Mouse (Mus musculus) G1E (cell line): ENCODE results near the gene Il33. TPM values are rescaled to one million over a fixed set of nuclear protein-coding genes. Genes with fewer than 3 reads are reported as not detected.

Experiments used
- ATAC-seq: 2 replicates; pipeline ENCODE4 v1.8.0; 2016; ENCODE audit warnings: mild to moderate bottlenecking; ENCODE audit not compliant: insufficient number of reproducible peaks, poor library complexity, low FRiP score, severe bottlenecking; ENCODE audit errors: extremely low read depth
- DNase-seq: peaks from one replicate; pipeline ENCODE4 v3.0.0; 2012; ENCODE audit warnings: low spot score
- H3K27me3 ChIP-seq: 2 replicates; pipeline ENCODE4 v1.6.1; 2012; ENCODE audit warnings: mild to moderate bottlenecking, low read length, inconsistent platforms; ENCODE audit not compliant: insufficient read depth
- H3K36me3 ChIP-seq: replicated peaks from 2 replicates; pipeline ENCODE3; 2012; ENCODE audit warnings: mild to moderate bottlenecking, inconsistent platforms
- H3K4me1 ChIP-seq: 2 replicates; pipeline ENCODE4 v1.6.1; 2012; ENCODE audit warnings: low read depth, low read length, inconsistent platforms, mixed read lengths; ENCODE audit not compliant: insufficient read depth
- H3K4me3 ChIP-seq: 2 replicates; pipeline ENCODE4 v1.5.1; 2012; ENCODE audit warnings: low read depth, mild to moderate bottlenecking, inconsistent platforms, low read length, moderate library complexity, mixed read lengths
- H3K9me3 ChIP-seq: replicated peaks from 2 replicates; pipeline ENCODE4 v1.6.1; 2012; ENCODE audit warnings: inconsistent platforms
- CTCF ChIP-seq: IDR thresholded peaks from 2 replicates; pipeline ENCODE4 v1.5.1; 2012; ENCODE audit warnings: low read depth, low read length, inconsistent platforms, mixed read lengths
- GATA1 ChIP-seq: IDR thresholded peaks from 2 replicates; pipeline ENCODE4 v1.6.1; 2012; ENCODE audit warnings: borderline replicate concordance, low read length, inconsistent platforms, mixed read lengths
- GATA2 ChIP-seq: IDR thresholded peaks from 2 replicates; pipeline ENCODE4 v1.6.1; 2012; ENCODE audit warnings: low read depth, low read length, inconsistent platforms, borderline replicate concordance
- POLR2AphosphoS5 ChIP-seq: IDR thresholded peaks from 2 replicates; pipeline ENCODE4 v1.6.1; 2012; ENCODE audit warnings: low read depth, low read length, inconsistent platforms; ENCODE audit not compliant: insufficient replicate concordance
- TAL1 ChIP-seq: conservative IDR thresholded peaks from 2 replicates; pipeline ENCODE4 v1.6.1; 2012; ENCODE audit warnings: low read depth, low read length, inconsistent platforms, mixed read lengths
- polyA plus RNA-seq: library from polyadenylated mRNA; stranded (reverse); fragments of >175 nt; gene quantifications from 2 replicates; pipeline ENCODE4 v1.2.3, GENCODE M21; 2012
- total RNA-seq, 2 experiments: library from RNA; stranded (forward) in 1 of 2; stranded (reverse) in 1 of 2; fragments of 200-1000 nt in 1 of 2; fragments of >200 nt in 1 of 2; fragmentation: Nextera tagmentation in 1 of 2; gene quantifications; 2 replicates each; pipeline ENCODE4 v1.2.3; 2014 to 2017

Gene Il33
- total RNA-seq (2014; fragmentation: Nextera tagmentation), result 0.60 and 0.92 TPM in 2 replicates
- 0.46 and 0.49 TPM in 2 replicates for total RNA-seq (2017)
- polyA plus RNA-seq, result 0.03 TPM in 2 replicates

GRCm38 (mm10) chr19:29924638-29925258 lies at the start of gene Il33:
TSS of gene Il33 (plus strand) at chr19:29925114.
- TF ChIP-seq TAL1, result no peak
- no peak for TF ChIP-seq POLR2AphosphoS5
- no peak for TF ChIP-seq CTCF
- no peak for TF ChIP-seq GATA2
- no peak for TF ChIP-seq GATA1
- Histone ChIP-seq H3K4me1 (no peaks in the 10 kb centered on the region), H3K27me3 (peaks cover 21% of the 10 kb centered on the region), H3K9me3 (no peaks in the 10 kb centered on the region), H3K4me3 (no peak within 1 kb of the TSS), H3K36me3 (no peaks in the 10 kb centered on the region)
- no peak for ATAC-seq
- no peak for DNase-seq

- DNase-seq, result no peak
- no peaks in the 10 kb centered on the region for H3K36me3 ChIP-seq
- TF ChIP-seq TAL1 (no peak), GATA1 (no peak), CTCF (no peak), GATA2 (no peak), POLR2AphosphoS5 (no peak)
- no peaks in the 10 kb centered on the region for H3K9me3 ChIP-seq
- H3K4me3 ChIP-seq, result no peak overlapping the region
- H3K4me1 ChIP-seq, result no peaks in the 10 kb centered on the region
- no peak for ATAC-seq
- peaks cover 8% of the 10 kb centered on the region for H3K27me3 ChIP-seq
Observed at GRCm38 (mm10) chr19:29877422-29878291, 47.3 kb upstream of the Il33 start.

- no peak overlapping the region for H3K4me3 ChIP-seq
- no peak for DNase-seq
- H3K9me3 ChIP-seq, result no peaks in the 10 kb centered on the region
- no peak for TF ChIP-seq CTCF
- no peak for TF ChIP-seq GATA1
- no peak for TF ChIP-seq TAL1
- no peak for TF ChIP-seq GATA2
- no peak for TF ChIP-seq POLR2AphosphoS5
- ATAC-seq, result no peak
- H3K27me3 ChIP-seq, result peaks cover 8% of the 10 kb centered on the region
- H3K36me3 ChIP-seq, result no peaks in the 10 kb centered on the region
- no peaks in the 10 kb centered on the region for H3K4me1 ChIP-seq
Observed at GRCm38 (mm10) chr19:29878896-29879504, 45.9 kb upstream of the Il33 start.

- Histone ChIP-seq H3K27me3 (peaks cover 8% of the 10 kb centered on the region; the same call in 1 of the 2 replicates), H3K9me3 (no peaks in the 10 kb centered on the region), H3K4me3 (no peak overlapping the region), H3K36me3 (no peaks in the 10 kb centered on the region), H3K4me1 (no peaks in the 10 kb centered on the region)
- no peak for DNase-seq
- ATAC-seq, result no peak
- TF ChIP-seq POLR2AphosphoS5, result no peak
- no peak for TF ChIP-seq CTCF
- no peak for TF ChIP-seq GATA2
- TF ChIP-seq GATA1, result no peak
- no peak for TF ChIP-seq TAL1
Observed at GRCm38 (mm10) chr19:29880918-29881317, 44.0 kb upstream of the Il33 start.

- no peaks in the 10 kb centered on the region for H3K9me3 ChIP-seq
- TF ChIP-seq TAL1, result no peak
- no peak for TF ChIP-seq CTCF
- no peak for TF ChIP-seq GATA2
- TF ChIP-seq GATA1, result no peak
- TF ChIP-seq POLR2AphosphoS5, result no peak
- no peaks in the 10 kb centered on the region for H3K4me1 ChIP-seq
- H3K27me3 ChIP-seq, result peaks cover 8% of the 10 kb centered on the region; the same call in 1 of the 2 replicates
- no peaks in the 10 kb centered on the region for H3K36me3 ChIP-seq
- DNase-seq, result no peak
- no peak overlapping the region for H3K4me3 ChIP-seq
- no peak for ATAC-seq
Observed at GRCm38 (mm10) chr19:29882696-29883095, 42.2 kb upstream of the Il33 start.

GRCm38 (mm10) chr19:29885548-29885947 lies 39.4 kb upstream of the Il33 start:
- peaks cover 6% of the 10 kb centered on the region for H3K27me3 ChIP-seq
- H3K4me3 ChIP-seq, result no peak overlapping the region
- ATAC-seq (no peak), DNase-seq (no peak)
- H3K36me3 ChIP-seq, result no peaks in the 10 kb centered on the region
- H3K9me3 ChIP-seq, result no peaks in the 10 kb centered on the region
- TF ChIP-seq GATA1 (no peak), CTCF (no peak), GATA2 (no peak), TAL1 (no peak), POLR2AphosphoS5 (no peak)
- H3K4me1 ChIP-seq, result no peaks in the 10 kb centered on the region
